In the genomic region with DNA sequence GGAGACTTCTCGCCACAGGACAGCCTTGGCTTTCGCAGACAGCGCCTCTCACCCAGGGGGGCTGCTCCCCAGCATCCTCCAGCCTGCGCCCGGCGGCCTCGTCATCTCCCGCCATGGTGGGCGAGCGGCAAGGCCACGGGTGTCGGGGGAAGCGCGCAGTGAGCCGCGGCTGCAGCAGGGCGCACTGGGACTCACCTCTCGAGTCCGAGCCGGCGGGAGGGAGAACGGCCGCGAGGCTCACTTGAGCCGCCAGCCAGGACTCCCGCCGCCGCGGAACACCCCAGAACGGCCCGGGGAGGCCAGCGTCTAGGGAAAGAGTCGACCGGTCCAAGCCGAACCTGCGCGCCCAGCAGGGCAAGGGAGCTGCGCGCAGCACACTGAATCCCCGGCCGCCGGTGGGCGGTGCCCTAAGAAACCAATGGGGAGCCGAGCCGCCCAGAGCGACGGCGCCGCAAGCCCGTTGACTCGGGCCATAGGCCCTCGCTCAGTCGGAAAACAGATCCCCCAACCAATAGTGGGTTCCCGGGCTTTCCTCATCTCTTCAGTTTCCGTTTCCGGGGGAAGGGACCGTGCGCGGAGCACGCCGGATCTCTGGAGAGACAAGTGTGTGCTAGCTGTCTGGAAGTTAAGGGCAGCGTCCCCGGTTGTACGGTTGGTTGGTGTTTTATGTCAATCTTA, we compare ENCODE assay signal across 8 mouse cellular contexts. TPM values are rescaled to one million over a fixed set of nuclear protein-coding genes. Genes with fewer than 3 reads are reported as not detected.
DNase-seq lines count a peak whose midpoint lies in the region; ATAC-seq and TF ChIP-seq lines count a peak whose summit lies in the region.

A gene (minus strand): TSS at position 533 of the 678 bp plus-strand sequence.

- H3K4me3 ChIP-seq in bone marrow, adult 2 months (replicated peaks; ENCODE audit: control insufficient read depth, low read depth, low read length), result peak within 1 kb of the TSS; percentile 93
- H3K4me3 ChIP-seq in embryonic facial prominence, embryonic 15.5 days (replicated peaks), result peak within 1 kb of the TSS; percentile 88
- peak within 1 kb of the TSS; percentile 93 for H3K4me3 ChIP-seq in limb, embryonic 14.5 days (replicated peaks; ENCODE audit: low read length)
- H3K4me3 ChIP-seq in midbrain, postnatal 0 days (ENCODE audit: low read depth, low read length), result peak within 1 kb of the TSS; percentile 99

- TF ChIP-seq POLR2A in bone marrow, adult 2 months (IDR thresholded peaks at IDR 0.05; ENCODE audit: borderline replicate concordance, control insufficient read depth, low read depth, low read length), result peak; percentile 79; the same call in 1 of the 2 replicates
- TF ChIP-seq POLR2A in limb, embryonic 14.5 days (IDR thresholded peaks at IDR 0.05; ENCODE audit: borderline replicate concordance, extremely low read depth, insufficient read depth, insufficient read length), result peak; percentile 64; the same call in 1 of the 2 replicates

- WGBS in bone marrow, adult 2 months, result under 1% methylated on average over 64 of the region's 64 CpGs
- under 1% methylated on average over 64 of the region's 64 CpGs for WGBS in embryonic facial prominence, embryonic 15.5 days
- under 1% methylated on average over 57 of the region's 64 CpGs for WGBS in limb, embryonic 14.5 days
- WGBS in midbrain, postnatal 0 days, result under 1% methylated on average over 64 of the region's 64 CpGs

- peaks cover 16% of the 10 kb centered on the region for H3K9me3 ChIP-seq in embryonic facial prominence, embryonic 15.5 days (replicated peaks)
- peaks cover 32% of the 10 kb centered on the region for H3K9me3 ChIP-seq in limb, embryonic 14.5 days (ENCODE audit: control insufficient read depth, low read length)
- H3K9me3 ChIP-seq in midbrain, postnatal 0 days (ENCODE audit: low read length), result peaks cover 7% of the 10 kb centered on the region; the same call in 1 of the 2 replicates

- peak within 1 kb of the TSS; percentile 81 for H3K27ac ChIP-seq in bone marrow, adult 2 months (ENCODE audit: control insufficient read depth, insufficient read depth, low read depth, low read length, poor library complexity)
- peak within 1 kb of the TSS; percentile 80 for H3K27ac ChIP-seq in embryonic facial prominence, embryonic 15.5 days (replicated peaks)
- H3K27ac ChIP-seq in limb, embryonic 14.5 days (replicated peaks; ENCODE audit: low read depth, low read length), result peak within 1 kb of the TSS; percentile 84
- H3K27ac ChIP-seq in midbrain, postnatal 0 days (ENCODE audit: low read depth, low read length), result peak within 1 kb of the TSS; percentile 87

- peak within 1 kb of the TSS; percentile 69 for H3K9ac ChIP-seq in embryonic facial prominence, embryonic 15.5 days
- H3K9ac ChIP-seq in limb, embryonic 14.5 days (ENCODE audit: low read depth, low read length, severe bottlenecking), result peak within 1 kb of the TSS; percentile 88
- peak within 1 kb of the TSS; percentile 91 for H3K9ac ChIP-seq in midbrain, postnatal 0 days (replicated peaks; ENCODE audit: low read length, poor library complexity, severe bottlenecking)

- ATAC-seq in embryonic facial prominence, embryonic 15.5 days (ENCODE audit: insufficient number of reproducible peaks, low FRiP score, low TSS enrichment, low read depth), result peak; percentile 99
- ATAC-seq in limb, embryonic 14.5 days (ENCODE audit: low FRiP score, low read depth), result peak; percentile 99
- ATAC-seq in midbrain, postnatal 0 days (ENCODE audit: low FRiP score), result peak; percentile 100

- H3K27me3 ChIP-seq in embryonic facial prominence, embryonic 15.5 days, result no peaks in the 10 kb centered on the region
- H3K27me3 ChIP-seq in limb, embryonic 14.5 days (ENCODE audit: control insufficient read depth, insufficient read depth, low read length), result no peaks in the 10 kb centered on the region
- no peaks in the 10 kb centered on the region for H3K27me3 ChIP-seq in midbrain, postnatal 0 days (ENCODE audit: insufficient read depth, low read length)

- peaks cover 22% of the 10 kb centered on the region for H3K36me3 ChIP-seq in embryonic facial prominence, embryonic 15.5 days
- H3K36me3 ChIP-seq in limb, embryonic 14.5 days (ENCODE audit: control insufficient read depth, insufficient read depth, low read length), result peaks cover 9% of the 10 kb centered on the region
- H3K36me3 ChIP-seq in midbrain, postnatal 0 days (ENCODE audit: insufficient read depth, low read length), result peaks cover 7% of the 10 kb centered on the region

- peak; percentile 94 for DNase-seq in 416B (ENCODE audit: low read depth)
- DNase-seq in heart, adult 8-10 months (ENCODE audit: low spot score), result peak; percentile 93
- DNase-seq in kidney, adult 9 months, result peak; percentile 94
- peak; percentile 96 for DNase-seq in limb, embryonic 14.5 days (ENCODE audit: low spot score)
- DNase-seq in midbrain, postnatal 0 days (ENCODE audit: low spot score), result peak; percentile 96
- peak; percentile 83 to 86 for DNase-seq in spleen, postnatal 14 days (ENCODE audit: low spot score in 2 of 2)

- no peak for TF ChIP-seq CTCF in bone marrow, adult 2 months (IDR thresholded peaks at IDR 0.05; ENCODE audit: control insufficient read depth, insufficient read depth, low read length)
- TF ChIP-seq CTCF in midbrain, postnatal 0 days (IDR thresholded peaks at IDR 0.05), result no peak

- H3K4me1 ChIP-seq in bone marrow, adult 2 months (ENCODE audit: control insufficient read depth, insufficient read depth, low read length), result no peaks in the 10 kb centered on the region
- peaks cover 10% of the 10 kb centered on the region for H3K4me1 ChIP-seq in embryonic facial prominence, embryonic 15.5 days
- peaks cover 8% of the 10 kb centered on the region for H3K4me1 ChIP-seq in limb, embryonic 14.5 days (ENCODE audit: control insufficient read depth, insufficient read depth, low read length)
- peaks cover 11% of the 10 kb centered on the region; the same call in 1 of the 2 replicates for H3K4me1 ChIP-seq in midbrain, postnatal 0 days (ENCODE audit: insufficient read depth, low read length)

- peak within 1 kb of the TSS; percentile 67 for H3K4me2 ChIP-seq in embryonic facial prominence, embryonic 15.5 days (replicated peaks)
- H3K4me2 ChIP-seq in limb, embryonic 14.5 days (replicated peaks; ENCODE audit: low read depth, low read length, severe bottlenecking), result peak within 1 kb of the TSS; percentile 89
- peak within 1 kb of the TSS; percentile 74 for H3K4me2 ChIP-seq in midbrain, postnatal 0 days (ENCODE audit: low read depth, low read length, poor library complexity, severe bottlenecking)

RNA-seq across cellular contexts. Expression of the gene that starts here (rescaled TPM):
- polyA plus RNA-seq in bone marrow, adult 2 months (2011; ENCODE audit: insufficient read depth, insufficient read length, low replicate concordance, missing spikeins), result 22.4 and 22.6 TPM in 2 replicates
- 25.9 and 27.1 TPM in 2 replicates for polyA plus RNA-seq in embryonic facial prominence, embryonic 15.5 days (2015; fragmentation: Nextera tagmentation; extraction: Ambion mirVana)
- 10 to 100 TPM; 10.1 to 12.4 (median 11.2) TPM for total RNA-seq in heart, adult 8-10 months (2022)
- 21.5 and 23.5 TPM in 2 replicates for polyA plus RNA-seq in limb, embryonic 14.5 days (2012; rRNA removed)
- polyA plus RNA-seq in limb, embryonic 14.5 days (2014; fragmentation: Nextera tagmentation; extraction: Ambion mirVana), result 29.4 and 34.1 TPM in 2 replicates
- 45.1 and 84.8 TPM in 2 replicates for total RNA-seq in midbrain, postnatal 0 days (2014; rRNA removed)
- 13.5 and 16.1 TPM in 2 replicates for polyA plus RNA-seq in midbrain, postnatal 0 days (2015; fragmentation: Nextera tagmentation; extraction: Ambion mirVana)

Comparison
In these comparisons a context has a peak if more than half of its experiments do, and no peak if none do; other contexts are left out.
1. Peak in every context shown above with its lines: DNase-seq, ATAC-seq, H3K4me3 ChIP-seq and H3K27ac ChIP-seq.